Mouse (Mus musculus) erythroblast, embryonic 14.5 days (primary cell): ENCODE measurements around the gene Lmna.

Experiments
- GATA1 ChIP-seq: IDR thresholded peaks from 2 replicates; pipeline ENCODE4 v1.6.1; 2012; ENCODE audit warnings: low read length, inconsistent platforms, mixed read lengths
- TAL1 ChIP-seq: IDR thresholded peaks from 3 replicates; pipeline ENCODE4 v1.6.1; 2012; ENCODE audit warnings: low read length, inconsistent platforms, mixed read lengths

- TF ChIP-seq GATA1 (no peak), TAL1 (no peak)
Measured at GRCm38 (mm10) chr3:88521156-88521555, 11.4 kb upstream of the Lmna start.
